Mouse (Mus musculus): ENCODE data around the gene Dgkk.
"Not testable (repeated sequence)": the region's sequence is repeated elsewhere in the genome, so short reads cannot be mapped to it uniquely, and the experiment has no call there.

Gene Dgkk

DNA sequence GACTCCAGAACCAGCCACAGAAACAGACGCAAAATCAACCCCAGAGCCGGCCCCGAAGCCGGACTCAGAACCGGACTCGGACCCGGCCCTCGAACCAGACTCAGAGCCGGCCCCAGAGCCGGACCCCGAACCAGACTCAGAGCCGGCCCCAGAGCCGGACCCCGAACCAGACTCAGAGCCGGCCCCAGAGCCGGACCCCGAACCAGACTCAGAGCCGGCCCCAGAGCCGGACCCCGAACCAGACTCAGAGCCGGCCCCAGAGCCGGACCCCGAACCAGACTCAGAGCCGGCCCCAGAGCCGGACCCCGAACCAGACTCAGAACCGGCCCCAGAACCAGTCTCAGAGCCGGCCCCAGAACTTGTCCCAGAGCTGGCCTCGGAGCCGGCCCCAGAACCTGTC is at the start of gene Dgkk:
TSS of gene Dgkk (plus strand) at position 301 of the 400 bp plus-strand sequence.
- DNase-seq (ENCODE audit: low spot score in 2 of 2), result not testable (repeated sequence)

GRCm38 (mm10) chrX:6733998-6734397 is 45.1 kb upstream of the Dgkk start:
- DNase-seq (ENCODE audit: low spot score in 2 of 2), result no peak

DNA sequence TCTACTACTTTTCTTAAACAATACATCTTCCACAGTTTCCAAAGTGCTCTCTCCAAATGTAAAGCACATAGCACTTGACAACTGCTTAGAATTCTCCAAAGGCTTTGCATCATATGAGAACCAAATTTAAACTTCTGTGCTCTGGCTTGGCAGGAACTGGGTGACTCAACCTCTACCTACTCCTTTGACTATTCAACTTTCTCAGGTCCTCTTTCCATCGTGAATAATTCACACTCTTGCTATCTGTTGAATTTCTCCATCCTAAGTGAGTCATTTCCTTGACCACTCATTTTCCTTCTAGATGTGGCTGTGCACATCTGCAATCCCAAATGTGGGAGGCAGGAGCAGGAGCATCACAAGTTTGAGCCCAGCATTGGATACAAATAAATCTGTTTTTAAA is 28.4 kb upstream of the Dgkk start:
- no peak for DNase-seq (ENCODE audit: low spot score in 2 of 2)

DNA sequence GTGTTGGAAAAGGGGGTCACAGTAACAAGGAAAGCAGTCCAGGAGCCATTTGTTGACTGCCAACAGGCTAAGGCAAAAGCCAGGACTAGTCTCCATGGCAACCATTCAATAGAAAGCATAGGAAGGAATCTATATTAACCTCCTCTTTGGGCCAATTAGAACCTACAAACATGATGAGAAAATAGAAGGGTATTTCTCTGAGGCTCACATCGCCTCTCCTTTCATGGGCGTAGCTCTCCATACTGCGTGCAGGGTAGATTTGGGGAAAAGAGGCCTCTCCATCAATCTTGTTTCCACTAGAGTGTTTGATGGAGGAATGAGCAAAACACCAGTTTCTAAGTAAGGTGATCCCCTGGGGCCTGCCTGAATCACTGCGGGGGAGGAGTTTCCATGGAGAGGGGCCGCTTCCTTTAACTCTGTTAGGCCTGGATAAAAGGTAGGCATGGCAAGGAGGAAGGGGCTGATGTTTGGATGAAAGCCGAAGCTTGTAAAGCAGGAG is 27.5 kb upstream of the Dgkk start:
- DNase-seq (ENCODE audit: low spot score in 2 of 2), result no peak

DNA sequence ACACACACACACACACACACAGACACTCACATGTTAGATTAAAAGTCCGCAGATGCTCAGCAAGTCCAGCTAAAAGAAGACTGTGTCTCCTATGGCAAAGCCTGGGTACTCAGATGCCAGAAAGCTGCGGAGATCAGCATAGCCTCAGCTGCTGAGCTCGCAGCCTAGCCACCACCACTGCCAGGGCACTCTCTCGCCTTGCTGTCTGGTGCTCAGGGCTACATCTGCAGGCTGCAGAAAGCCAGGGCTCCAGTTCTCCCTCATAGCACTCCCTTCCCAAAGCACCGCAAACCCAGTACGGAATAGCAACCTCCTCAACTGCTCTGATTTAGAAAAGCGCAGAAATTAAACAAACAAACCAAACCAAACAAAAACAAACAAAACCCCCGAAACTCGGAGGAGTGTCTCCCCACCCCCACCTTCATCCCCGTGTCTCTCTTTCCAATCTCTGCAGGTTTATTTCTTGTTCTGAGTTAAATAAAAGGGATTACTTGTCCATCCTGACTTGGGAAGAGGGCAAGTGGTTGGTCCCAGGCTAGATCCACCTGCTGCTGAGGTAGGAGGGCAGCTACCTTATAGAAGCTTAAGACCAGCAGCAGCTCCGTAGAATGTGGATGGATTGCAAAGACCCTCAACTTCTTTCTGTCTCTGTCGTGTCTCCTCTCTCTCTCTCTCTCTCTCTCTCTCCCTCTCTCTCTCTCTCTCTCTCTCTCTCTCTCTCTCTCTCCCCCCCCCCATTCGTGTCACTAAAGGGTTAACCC is 1.4 kb upstream of the Dgkk start:
- no peak for DNase-seq (ENCODE audit: low spot score in 2 of 2)

GRCm38 (mm10) chrX:6778250-6778637 is 862 bp upstream of the Dgkk start:
- no peak for DNase-seq (ENCODE audit: low spot score in 2 of 2)

- no peak for DNase-seq (ENCODE audit: low spot score in 2 of 2)
These were observed 948 bp downstream of the Dgkk start for GRCm38 (mm10) chrX:6779969-6780539.

GRCm38 (mm10) chrX:6832553-6832952 is 53.4 kb downstream of the Dgkk start:
- no peak for DNase-seq (ENCODE audit: low spot score in 2 of 2)

- no peak for DNase-seq (ENCODE audit: low spot score in 2 of 2)
These were observed 74.4 kb downstream of the Dgkk start for GRCm38 (mm10) chrX:6853466-6853865.

DNA sequence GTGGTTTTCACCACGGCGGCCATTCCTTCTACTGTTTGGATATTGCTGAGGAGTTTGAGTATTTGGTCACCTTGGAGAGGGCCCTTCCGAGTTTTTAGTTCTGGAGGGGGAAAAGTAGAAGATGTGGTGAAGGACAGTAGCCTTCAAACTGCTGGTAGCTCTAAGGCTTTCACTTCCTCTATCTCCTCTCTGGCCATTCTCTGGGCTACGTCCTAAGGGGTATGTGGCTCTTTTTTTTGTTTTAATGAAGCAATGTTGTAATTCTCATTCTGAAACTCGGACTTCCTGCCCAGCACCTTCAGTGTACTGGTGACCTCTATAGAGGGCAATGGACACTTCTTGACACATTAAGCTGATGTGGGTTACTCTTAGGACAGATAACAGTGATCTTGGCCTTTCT is 75.0 kb downstream of the Dgkk start:
- no peak for DNase-seq (ENCODE audit: low spot score in 2 of 2)

- DNase-seq (ENCODE audit: low spot score in 2 of 2), result no peak
These were observed 114.8 kb downstream of the Dgkk start for GRCm38 (mm10) chrX:6893933-6894332.

DNA sequence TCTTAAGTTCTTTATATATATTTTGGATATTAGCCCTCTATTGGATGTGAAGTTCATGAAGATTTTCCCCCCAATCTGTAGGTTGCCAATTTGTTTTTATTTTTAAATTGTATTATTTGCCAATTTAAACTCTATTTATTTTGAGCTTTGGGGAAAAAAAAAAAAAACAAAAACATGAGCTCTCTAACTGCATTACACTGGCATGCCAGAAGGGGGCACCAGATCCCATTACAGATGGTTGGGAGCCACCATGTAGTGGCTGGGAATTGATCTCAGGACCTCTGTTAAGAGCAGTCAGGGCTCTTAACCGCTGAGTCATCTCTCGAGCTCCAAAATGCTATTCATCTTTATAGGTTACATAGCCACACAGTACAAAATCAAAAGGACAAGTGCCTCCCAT is 131.9 kb downstream of the Dgkk start:
- no peak for DNase-seq (ENCODE audit: low spot score in 2 of 2)

GRCm38 (mm10) chrX:6922165-6922564 is 143.1 kb downstream of the Dgkk start:
- DNase-seq (ENCODE audit: low spot score in 2 of 2), result peak in 1 of 2 experiments; percentile 1

DNA sequence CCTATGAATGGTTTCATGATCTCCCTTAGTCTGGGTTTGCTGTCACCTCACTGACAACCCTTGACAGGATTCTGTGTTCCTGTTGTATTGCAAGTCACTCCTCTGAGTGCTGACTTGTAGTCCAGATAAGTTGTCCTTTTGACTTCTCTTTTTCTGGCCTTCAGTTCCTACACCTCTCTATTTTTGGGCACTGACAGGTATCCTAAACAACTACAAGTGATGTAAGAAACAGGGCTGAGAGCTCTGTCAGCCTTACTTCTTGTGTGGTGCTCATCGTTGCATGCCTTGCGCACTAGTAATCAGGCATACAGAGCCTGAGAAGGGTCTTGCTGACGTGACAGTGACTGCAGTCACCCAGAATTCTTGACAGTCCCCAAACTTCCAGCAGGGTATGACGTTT is 147.1 kb downstream of the Dgkk start:
- no peak for DNase-seq (ENCODE audit: low spot score in 2 of 2)

- DNase-seq (ENCODE audit: low spot score in 2 of 2), result no peak
These were observed 189.5 kb downstream of the Dgkk start for GRCm38 (mm10) chrX:6968598-6968997.

DNA sequence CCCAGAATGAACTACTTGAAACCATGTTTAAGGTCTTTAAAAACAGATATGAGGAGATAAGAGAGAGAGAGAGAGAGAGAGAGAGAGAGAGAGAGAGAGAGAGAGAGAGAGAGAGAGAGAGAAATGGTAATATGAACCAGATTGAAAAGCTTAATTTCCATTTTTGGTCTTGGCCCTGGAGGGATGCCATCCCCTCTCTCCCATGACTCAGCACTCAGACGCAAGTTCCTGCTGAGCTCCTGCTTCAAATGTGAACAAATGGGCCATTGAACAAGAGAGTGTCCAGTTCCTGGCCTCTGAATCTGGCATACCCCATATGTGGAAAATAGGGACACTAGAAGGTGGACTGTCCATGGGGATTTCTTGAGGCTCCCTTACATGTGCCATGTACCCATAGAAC is 192.8 kb downstream of the Dgkk start:
- DNase-seq (ENCODE audit: low spot score in 2 of 2), result no peak

GRCm38 (mm10) chrX:6983916-6984315 is 204.8 kb downstream of the Dgkk start:
- DNase-seq (ENCODE audit: low spot score in 2 of 2), result not testable (repeated sequence)

Data from spleen, postnatal 14 days (tissue).